Mouse (Mus musculus): Measurements from ENCODE around the gene Smyd2. TPM values are rescaled to one million over a fixed set of nuclear protein-coding genes. Genes with fewer than 3 reads are reported as not detected.

Gene Smyd2
- polyA plus RNA-seq, 1 experiment = 91.0 TPM

GRCm38 (mm10) chr1:189888749-189889148, 33.4 kb downstream of the Smyd2 start:
- H3K27me3 ChIP-seq (ENCODE audit: control insufficient read depth, insufficient read depth, insufficient read length) = no peaks in the 10 kb centered on the region
- peaks cover 34% of the 10 kb centered on the region for H3K36me3 ChIP-seq (ENCODE audit: control insufficient read depth, insufficient read depth)
- no peaks in the 10 kb centered on the region for H3K79me2 ChIP-seq (ENCODE audit: control insufficient read depth, insufficient read depth)
- no peaks in the 10 kb centered on the region for H3K79me3 ChIP-seq (ENCODE audit: low read depth)
- H3K4me3 ChIP-seq (ENCODE audit: insufficient read depth, poor library complexity, severe bottlenecking) = no peak overlapping the region
- no peak overlapping the region for H3ac ChIP-seq (ENCODE audit: control insufficient read depth, insufficient read length, low read depth)
- TF ChIP-seq CEBPB (IDR thresholded peaks at IDR 0.05; ENCODE audit: low read depth) (no peak), MYOD1 (IDR thresholded peaks at IDR 0.05; ENCODE audit: control insufficient read depth, insufficient read length, low read depth) (no peak), MAX (IDR thresholded peaks at IDR 0.05) (no peak), FOSL1 (IDR thresholded peaks at IDR 0.05; ENCODE audit: insufficient read depth, low read length, poor library complexity, severe bottlenecking) (no peak), MYOG (IDR thresholded peaks at IDR 0.05; ENCODE audit: control insufficient read depth, extremely low read depth, insufficient read length) (no peak), USF1 (IDR thresholded peaks at IDR 0.05; ENCODE audit: low read depth) (no peak), CTCF (IDR thresholded peaks at IDR 0.05; ENCODE audit: control insufficient read depth, insufficient read depth, insufficient read length) (no peak)

DNA sequence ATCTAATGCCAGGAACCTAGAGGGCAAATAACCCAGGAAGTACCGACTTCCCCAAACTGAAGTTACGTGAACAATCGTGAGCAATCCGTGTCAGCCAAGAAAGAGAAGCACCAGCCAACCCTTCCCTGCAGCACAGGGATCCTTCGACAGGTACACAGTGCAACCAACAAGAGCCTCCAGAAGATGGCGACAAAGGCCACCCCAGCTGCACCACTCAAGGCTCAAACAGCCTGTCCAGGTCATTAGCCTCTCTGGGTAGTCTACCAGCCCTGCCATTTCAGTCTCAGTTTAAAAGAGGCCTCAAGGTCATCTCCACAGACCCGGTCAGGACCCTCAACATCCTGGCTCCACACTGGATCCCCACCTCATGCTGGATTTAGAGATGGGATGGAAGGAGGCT, 34.6 kb downstream of the Smyd2 start:
- no peaks in the 10 kb centered on the region for H3K79me2 ChIP-seq (ENCODE audit: control insufficient read depth, insufficient read depth)
- H3K36me3 ChIP-seq (ENCODE audit: control insufficient read depth, insufficient read depth) = peaks cover 24% of the 10 kb centered on the region
- no peak overlapping the region for H3K4me3 ChIP-seq (ENCODE audit: insufficient read depth, poor library complexity, severe bottlenecking)
- no peaks in the 10 kb centered on the region for H3K79me3 ChIP-seq (ENCODE audit: low read depth)
- no peak overlapping the region for H3ac ChIP-seq (ENCODE audit: control insufficient read depth, insufficient read length, low read depth)
- TF ChIP-seq MYOD1 (IDR thresholded peaks at IDR 0.05; ENCODE audit: control insufficient read depth, insufficient read length, low read depth) (no peak), CTCF (IDR thresholded peaks at IDR 0.05; ENCODE audit: control insufficient read depth, insufficient read depth, insufficient read length) (peak; percentile 87)
- H3K27me3 ChIP-seq (ENCODE audit: control insufficient read depth, insufficient read depth, insufficient read length) = no peaks in the 10 kb centered on the region

DNA sequence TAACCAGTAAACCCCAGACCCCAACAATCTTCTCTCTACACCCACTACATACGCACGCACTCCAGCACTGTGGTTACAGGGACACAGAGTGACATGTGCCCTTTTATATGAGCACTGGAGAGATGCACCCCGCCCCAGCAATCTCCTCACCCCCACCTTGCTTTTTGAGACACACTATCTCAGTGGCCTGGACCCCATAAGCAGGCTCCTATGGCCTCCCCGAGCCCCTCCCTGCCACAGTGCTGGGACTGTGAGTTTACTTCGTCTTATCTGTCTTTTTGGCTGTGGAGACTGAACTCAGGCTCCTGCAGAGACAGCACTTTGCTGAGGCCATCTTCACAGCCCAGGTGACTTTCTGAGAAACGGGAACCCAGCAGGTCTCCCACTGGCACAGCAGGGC, 36.2 kb downstream of the Smyd2 start:
- H3K79me2 ChIP-seq (ENCODE audit: control insufficient read depth, insufficient read depth) = no peaks in the 10 kb centered on the region
- no peaks in the 10 kb centered on the region for H3K27me3 ChIP-seq (ENCODE audit: control insufficient read depth, insufficient read depth, insufficient read length)
- no peak for TF ChIP-seq USF1 (IDR thresholded peaks at IDR 0.05; ENCODE audit: low read depth)
- TF ChIP-seq MAX (IDR thresholded peaks at IDR 0.05) = no peak
- no peak for TF ChIP-seq MYOG (IDR thresholded peaks at IDR 0.05; ENCODE audit: control insufficient read depth, extremely low read depth, insufficient read length)
- no peak for TF ChIP-seq FOSL1 (IDR thresholded peaks at IDR 0.05; ENCODE audit: insufficient read depth, low read length, poor library complexity, severe bottlenecking)
- TF ChIP-seq CEBPB (IDR thresholded peaks at IDR 0.05; ENCODE audit: low read depth) = no peak
- TF ChIP-seq MYOD1 (IDR thresholded peaks at IDR 0.05; ENCODE audit: control insufficient read depth, insufficient read length, low read depth) = no peak
- TF ChIP-seq CTCF (IDR thresholded peaks at IDR 0.05; ENCODE audit: control insufficient read depth, insufficient read depth, insufficient read length) = no peak
- H3K36me3 ChIP-seq (ENCODE audit: control insufficient read depth, insufficient read depth) = peaks cover 19% of the 10 kb centered on the region
- H3K4me3 ChIP-seq (ENCODE audit: insufficient read depth, poor library complexity, severe bottlenecking) = no peak overlapping the region
- no peak overlapping the region for H3ac ChIP-seq (ENCODE audit: control insufficient read depth, insufficient read length, low read depth)
- no peaks in the 10 kb centered on the region for H3K79me3 ChIP-seq (ENCODE audit: low read depth)

GRCm38 (mm10) chr1:189884951-189885350, 37.2 kb downstream of the Smyd2 start:
- Histone ChIP-seq H3ac (ENCODE audit: control insufficient read depth, insufficient read length, low read depth) (no peak overlapping the region), H3K36me3 (ENCODE audit: control insufficient read depth, insufficient read depth) (peaks cover 19% of the 10 kb centered on the region), H3K4me3 (ENCODE audit: insufficient read depth, poor library complexity, severe bottlenecking) (no peak overlapping the region), H3K79me3 (ENCODE audit: low read depth) (no peaks in the 10 kb centered on the region), H3K79me2 (ENCODE audit: control insufficient read depth, insufficient read depth) (no peaks in the 10 kb centered on the region), H3K27me3 (ENCODE audit: control insufficient read depth, insufficient read depth, insufficient read length) (no peaks in the 10 kb centered on the region)
- TF ChIP-seq FOSL1 (IDR thresholded peaks at IDR 0.05; ENCODE audit: insufficient read depth, low read length, poor library complexity, severe bottlenecking) (no peak), CTCF (IDR thresholded peaks at IDR 0.05; ENCODE audit: control insufficient read depth, insufficient read depth, insufficient read length) (no peak), USF1 (IDR thresholded peaks at IDR 0.05; ENCODE audit: low read depth) (no peak)

GRCm38 (mm10) chr1:189883531-189884170, 38.5 kb downstream of the Smyd2 start:
- H3K27me3 ChIP-seq (ENCODE audit: control insufficient read depth, insufficient read depth, insufficient read length) = no peaks in the 10 kb centered on the region
- H3K36me3 ChIP-seq (ENCODE audit: control insufficient read depth, insufficient read depth) = peaks cover 18% of the 10 kb centered on the region
- no peak overlapping the region for H3K4me3 ChIP-seq (ENCODE audit: insufficient read depth, poor library complexity, severe bottlenecking)
- TF ChIP-seq CTCF (IDR thresholded peaks at IDR 0.05; ENCODE audit: control insufficient read depth, insufficient read depth, insufficient read length) (no peak), MAX (IDR thresholded peaks at IDR 0.05) (no peak), MYOG (IDR thresholded peaks at IDR 0.05; ENCODE audit: control insufficient read depth, extremely low read depth, insufficient read length) (no peak), USF1 (IDR thresholded peaks at IDR 0.05; ENCODE audit: low read depth) (no peak), MYOD1 (IDR thresholded peaks at IDR 0.05; ENCODE audit: control insufficient read depth, insufficient read length, low read depth) (no peak), CEBPB (IDR thresholded peaks at IDR 0.05; ENCODE audit: low read depth) (no peak), FOSL1 (IDR thresholded peaks at IDR 0.05; ENCODE audit: insufficient read depth, low read length, poor library complexity, severe bottlenecking) (no peak)
- H3K79me2 ChIP-seq (ENCODE audit: control insufficient read depth, insufficient read depth) = no peaks in the 10 kb centered on the region
- no peak overlapping the region for H3ac ChIP-seq (ENCODE audit: control insufficient read depth, insufficient read length, low read depth)
- no peaks in the 10 kb centered on the region for H3K79me3 ChIP-seq (ENCODE audit: low read depth)

GRCm38 (mm10) chr1:189882886-189883285, 39.3 kb downstream of the Smyd2 start:
- H3K36me3 ChIP-seq (ENCODE audit: control insufficient read depth, insufficient read depth) = peaks cover 11% of the 10 kb centered on the region
- H3K79me3 ChIP-seq (ENCODE audit: low read depth) = no peaks in the 10 kb centered on the region
- no peaks in the 10 kb centered on the region for H3K27me3 ChIP-seq (ENCODE audit: control insufficient read depth, insufficient read depth, insufficient read length)
- no peak overlapping the region for H3ac ChIP-seq (ENCODE audit: control insufficient read depth, insufficient read length, low read depth)
- H3K4me3 ChIP-seq (ENCODE audit: insufficient read depth, poor library complexity, severe bottlenecking) = no peak overlapping the region
- TF ChIP-seq CEBPB (IDR thresholded peaks at IDR 0.05; ENCODE audit: low read depth) (no peak), MAX (IDR thresholded peaks at IDR 0.05) (no peak), CTCF (IDR thresholded peaks at IDR 0.05; ENCODE audit: control insufficient read depth, insufficient read depth, insufficient read length) (peak; percentile 27), USF1 (IDR thresholded peaks at IDR 0.05; ENCODE audit: low read depth) (no peak), MYOD1 (IDR thresholded peaks at IDR 0.05; ENCODE audit: control insufficient read depth, insufficient read length, low read depth) (peak; percentile 9), MYOG (IDR thresholded peaks at IDR 0.05; ENCODE audit: control insufficient read depth, extremely low read depth, insufficient read length) (no peak), FOSL1 (IDR thresholded peaks at IDR 0.05; ENCODE audit: insufficient read depth, low read length, poor library complexity, severe bottlenecking) (no peak)
- no peaks in the 10 kb centered on the region for H3K79me2 ChIP-seq (ENCODE audit: control insufficient read depth, insufficient read depth)
